Mouse (Mus musculus) skeletal muscle tissue, postnatal 0 days (tissue): ENCODE results near the gene Slc7a4. TPM values are rescaled to one million over a fixed set of nuclear protein-coding genes. Genes with fewer than 3 reads are reported as not detected.

Source experiments
- polyA plus RNA-seq: library from polyadenylated mRNA; unstranded; fragments of >200 nt; fragmentation: Nextera tagmentation; extraction: Ambion mirVana; gene quantifications from 2 replicates; pipeline ENCODE4 v1.2.1, GENCODE M21; 2015

The Slc7a4 gene
- 3.6 and 3.7 TPM in 2 replicates for polyA plus RNA-seq

DNA sequence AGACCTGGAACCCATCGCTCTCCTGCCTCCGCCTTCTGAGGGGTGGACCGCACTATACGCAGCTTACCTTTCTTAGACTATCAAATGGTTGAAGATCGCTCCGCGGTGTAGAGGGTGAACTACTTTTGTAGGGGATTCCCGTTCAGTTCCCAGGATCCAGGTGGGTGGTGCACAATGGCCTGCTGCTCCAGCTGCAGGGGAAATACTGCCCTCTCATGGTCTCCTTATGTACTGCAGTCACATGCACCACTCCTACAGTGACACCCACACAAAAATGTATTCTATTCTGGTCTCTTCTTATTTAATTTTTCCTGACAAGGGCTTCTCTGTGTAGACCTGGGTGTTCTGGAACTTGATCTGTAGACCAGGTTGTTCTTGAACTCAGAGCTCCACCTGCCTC, at the start of gene Slc7a4:
TSS of gene Slc7a4 (minus strand) at position 151 of the 400 bp plus-strand sequence.

DNA sequence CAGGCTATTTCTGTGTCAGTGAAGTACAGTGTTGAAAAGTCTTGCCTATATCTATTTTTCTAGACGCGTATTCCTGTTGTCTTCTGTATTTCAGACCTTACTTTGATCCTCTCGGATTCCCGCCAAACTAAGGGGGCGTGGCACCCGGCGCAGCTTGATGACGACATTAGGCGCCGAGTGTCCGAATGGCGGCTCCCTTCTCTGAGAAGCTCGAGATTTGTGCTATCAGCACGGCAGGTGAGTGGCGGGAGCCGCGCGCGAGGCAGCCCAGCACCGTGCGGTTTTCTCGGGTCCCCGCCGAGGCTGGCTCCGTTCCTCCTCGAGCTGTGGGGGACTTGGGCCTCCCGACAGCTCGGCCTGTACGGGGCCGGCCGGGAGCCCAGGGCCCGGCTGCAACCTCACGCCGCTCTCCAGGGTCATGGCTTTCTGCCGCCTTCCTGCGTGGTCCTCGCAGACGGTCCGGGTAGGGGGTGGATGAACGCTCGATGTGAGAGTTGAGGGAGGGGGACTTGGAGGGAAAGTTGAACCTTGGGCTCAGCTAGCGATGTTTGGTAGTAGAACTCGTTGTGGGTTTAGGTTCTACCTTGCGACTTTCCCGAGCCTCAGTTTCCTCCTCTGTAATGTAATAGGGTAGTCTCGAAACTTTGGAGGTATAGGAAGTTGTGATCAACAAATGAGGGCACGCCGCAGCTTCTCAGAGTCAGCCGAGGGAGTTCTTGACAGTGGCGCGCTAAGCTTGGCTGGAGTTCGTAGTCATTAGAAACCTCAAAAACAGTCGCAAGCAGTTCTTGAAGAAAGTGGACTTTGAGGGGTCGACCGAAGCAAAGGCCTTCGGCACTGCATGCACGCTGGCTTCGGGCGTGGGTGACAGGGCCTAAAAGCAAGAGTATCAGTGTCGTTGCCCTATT, 36.4 kb upstream of the Slc7a4 start, which contains the start of gene Smpd4:
TSS of gene Smpd4 (plus strand) at position 157 of the 908 bp plus-strand sequence.

DNA sequence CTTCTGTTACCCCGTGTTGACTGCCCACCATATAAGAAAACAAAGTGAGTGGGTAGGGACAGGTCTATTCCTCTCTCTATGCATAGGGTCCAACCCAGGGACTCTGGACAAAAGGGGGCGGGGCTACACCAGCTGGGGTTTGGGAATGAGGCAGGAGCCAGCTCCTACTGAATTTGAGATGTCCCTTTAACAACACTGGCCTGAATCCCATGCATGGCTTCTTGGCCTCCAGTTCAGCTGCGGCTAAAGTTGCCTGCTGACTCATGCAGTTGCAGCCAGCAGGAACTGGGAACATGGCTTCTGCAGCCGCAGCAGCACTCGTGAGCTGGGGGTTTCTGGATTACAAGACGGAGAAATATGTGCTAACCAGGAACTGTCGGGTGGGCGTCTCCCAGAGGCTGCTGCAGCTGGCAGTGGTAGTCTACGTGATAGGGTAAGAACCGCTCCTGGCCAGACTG, 21.2 kb downstream of the Slc7a4 start, which contains the start of gene P2rx6:
TSS of gene P2rx6 (plus strand) at position 135 of the 458 bp plus-strand sequence.

DNA sequence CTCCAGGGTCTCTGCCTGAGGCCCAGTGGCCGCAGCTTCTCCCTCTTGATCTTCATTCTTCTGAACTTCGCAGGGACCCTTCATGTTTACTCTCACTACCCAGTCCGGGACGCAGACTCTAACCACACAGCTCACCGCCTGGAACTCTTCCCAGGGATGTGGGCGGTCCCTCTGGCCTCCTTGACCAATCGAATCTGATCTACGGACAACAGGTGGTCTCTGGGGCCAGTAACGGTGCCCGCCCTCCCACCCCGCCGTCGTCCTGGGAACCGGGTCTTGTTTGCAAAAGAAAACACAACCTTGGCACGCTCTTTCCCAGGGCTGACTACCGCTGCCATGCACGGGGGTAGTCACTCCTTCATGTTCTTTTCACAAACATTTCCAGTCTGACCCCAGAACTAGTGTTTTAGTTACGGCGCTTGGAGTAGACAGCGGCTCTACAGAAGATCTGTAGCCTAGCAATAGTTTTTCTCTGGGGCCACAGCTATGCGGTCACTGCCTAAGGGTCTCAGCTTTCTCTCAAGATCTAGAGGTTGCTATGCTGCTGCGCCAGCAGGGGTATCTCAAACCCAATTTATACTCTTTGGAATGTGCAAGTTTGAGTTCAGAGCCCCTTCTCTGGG, 21.8 kb downstream of the Slc7a4 start, which contains the start of gene Lrrc74b:
TSS of gene Lrrc74b (minus strand) at position 120 of the 623 bp plus-strand sequence.

DNA sequence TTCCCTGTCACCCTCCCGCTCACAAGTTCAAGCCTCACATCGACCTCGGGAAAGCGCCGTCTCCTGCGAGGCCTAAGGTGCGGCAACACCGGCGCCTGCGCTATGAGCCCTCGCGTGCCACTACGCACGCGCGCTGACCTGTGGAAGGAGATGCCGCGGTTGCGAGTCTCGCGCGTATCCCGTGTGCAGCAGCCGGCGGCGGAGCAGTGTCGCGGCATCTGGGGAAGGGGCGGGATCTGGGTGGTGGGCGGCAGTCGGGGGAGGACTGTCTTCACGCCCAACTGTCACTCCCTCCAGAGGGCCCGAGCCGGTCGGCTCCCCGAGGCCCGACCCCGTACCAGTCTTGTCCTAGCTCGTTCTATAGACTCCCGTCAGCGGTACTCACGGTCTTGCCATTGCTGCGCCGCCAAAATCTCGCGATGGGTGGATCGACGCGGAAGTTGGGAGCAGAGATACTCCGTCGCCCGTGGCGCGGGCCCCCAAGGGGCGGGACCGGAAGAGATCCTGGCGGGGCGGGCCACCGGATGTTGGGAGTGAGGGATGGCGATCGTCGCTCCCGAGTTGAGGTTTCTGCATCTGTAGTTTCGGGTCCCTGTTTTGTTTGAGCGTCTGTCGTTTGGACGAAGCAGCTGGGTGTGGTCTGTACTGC, 52.2 kb downstream of the Slc7a4 start, which contains the start of gene Thap7:
TSS of gene Thap7 (minus strand) at position 497 of the 649 bp plus-strand sequence.

Other genes with a start within 250 kb of the Slc7a4 start
- gene Snap29, start 177.2 kb downstream of the Slc7a4 start, polyA plus RNA-seq, result 6.6 and 8.0 TPM in 2 replicates
- 7.5 and 9.4 TPM in 2 replicates for gene Pi4ka, start 176.9 kb downstream of the Slc7a4 start, polyA plus RNA-seq
- 36.6 and 38.3 TPM in 2 replicates for gene Crkl, start 131.2 kb downstream of the Slc7a4 start, polyA plus RNA-seq
- gene Aifm3, start 93.6 kb downstream of the Slc7a4 start, polyA plus RNA-seq, result 0.96 and 1.1 TPM in 2 replicates
- gene Lztr1, start 74.5 kb downstream of the Slc7a4 start, polyA plus RNA-seq, result 25.8 and 31.1 TPM in 2 replicates
- gene Thap7, start 52.1 kb downstream of the Slc7a4 start, polyA plus RNA-seq, result 30.1 and 31.9 TPM in 2 replicates
- 2.1 and 2.7 TPM in 2 replicates for gene Lrrc74b, start 22.0 kb downstream of the Slc7a4 start, polyA plus RNA-seq
- 5.7 and 6.2 TPM in 2 replicates for gene P2rx6, start 21.3 kb downstream of the Slc7a4 start, polyA plus RNA-seq
- 6.6 and 7.0 TPM in 2 replicates for gene Smpd4, start 36.1 kb upstream of the Slc7a4 start, polyA plus RNA-seq
- gene Ccdc74a, start 63.3 kb upstream of the Slc7a4 start, polyA plus RNA-seq, result 2.9 TPM in 2 replicates
- gene Med15, start 149.7 kb upstream of the Slc7a4 start, polyA plus RNA-seq, result 20.2 and 21.1 TPM in 2 replicates
- 40.6 and 43.2 TPM in 2 replicates for gene Klhl22, start 176.4 kb upstream of the Slc7a4 start, polyA plus RNA-seq
- gene Scarf2, start 214.1 kb upstream of the Slc7a4 start, polyA plus RNA-seq, result 8.1 and 13.0 TPM in 2 replicates
- not detected in 2 replicates for gene B830017H08Rik, start 249.9 kb upstream of the Slc7a4 start, polyA plus RNA-seq